Mouse (Mus musculus) stomach, postnatal 0 days (tissue): ENCODE data around the gene Ankrd33b. TPM values are rescaled to one million over a fixed set of nuclear protein-coding genes. Genes with fewer than 3 reads are reported as not detected.

Source experiments
- ATAC-seq: fragments of 200-750 bp; cut with Nextera tagmentation; 2 replicates; pipeline ENCODE4 v1.8.0; 2017; ENCODE audit not compliant: low FRiP score, low TSS enrichment
- DNase-seq: peaks from one replicate; pipeline ENCODE4 v3.0.0-alpha.2; 2016; ENCODE audit warnings: low spot score
- H3K27ac ChIP-seq: fragments of 300-500 bp; sonication (generic); replicated peaks from 2 replicates; pipeline ENCODE4 v1.5.1; 2014; ENCODE audit warnings: mild to moderate bottlenecking, control low read depth
- H3K27me3 ChIP-seq: fragments of 300-500 bp; sonication (generic); 2 replicates; pipeline ENCODE4 v1.6.1; 2014; ENCODE audit warnings: low read length; ENCODE audit not compliant: control insufficient read depth, insufficient read depth
- H3K36me3 ChIP-seq: fragments of 300-500 bp; sonication (generic); 2 replicates; pipeline ENCODE4 v1.6.1; 2014; ENCODE audit warnings: low read length, mixed read lengths; ENCODE audit not compliant: control insufficient read depth, insufficient read depth
- H3K4me1 ChIP-seq: fragments of 300-500 bp; sonication (generic); replicated peaks from 2 replicates; pipeline ENCODE4 v1.6.1; 2014; ENCODE audit warnings: antibody characterized with exemption; ENCODE audit not compliant: control insufficient read depth, insufficient read depth
- H3K4me2 ChIP-seq: fragments of 300-500 bp; sonication (generic); replicated peaks from 2 replicates; pipeline ENCODE4 v1.6.1; 2014; ENCODE audit warnings: low read depth, mild to moderate bottlenecking, control low read depth, moderate library complexity
- H3K4me3 ChIP-seq: fragments of 300-500 bp; sonication (generic); 2 replicates; pipeline ENCODE4 v1.5.1; 2014; ENCODE audit warnings: low read depth, low read length, control low read depth
- H3K9ac ChIP-seq: fragments of 300-500 bp; sonication (generic); 2 replicates; pipeline ENCODE4 v1.6.1; 2014; ENCODE audit warnings: mild to moderate bottlenecking, low read length, control low read depth, mixed read lengths
- H3K9me3 ChIP-seq: fragments of 300-500 bp; sonication (generic); 2 replicates; pipeline ENCODE4 v1.6.1; 2016; ENCODE audit warnings: low read length; ENCODE audit not compliant: control insufficient read depth
- CTCF ChIP-seq: IDR thresholded peaks from 2 replicates; pipeline ENCODE4 v1.5.1; 2016; ENCODE audit warnings: antibody characterized with exemption, low read depth, mild to moderate bottlenecking, moderate library complexity
- EP300 ChIP-seq: optimal IDR thresholded peaks from 2 replicates; pipeline ENCODE3; 2016; ENCODE audit warnings: antibody characterized with exemption
- WGBS: fragments of 180-500 bp; shearing (Covaris S2); extraction: QIAGEN DNeasy Blood & Tissue Kit; methylation state at CpG from one replicate; pipeline ENCODE4 v1.1.7; 2014; 5-methylcytosine and 5-hydroxymethylcytosine counted together
- polyA plus RNA-seq: library from polyadenylated mRNA; unstranded; fragments of >200 nt; fragmentation: Nextera tagmentation; extraction: Ambion mirVana; gene quantifications from 2 replicates; pipeline ENCODE4 v1.2.1, GENCODE M21; 2015

Ankrd33b gene
- polyA plus RNA-seq, 1 experiment from 2014 or later: 0.41 TPM

DNA sequence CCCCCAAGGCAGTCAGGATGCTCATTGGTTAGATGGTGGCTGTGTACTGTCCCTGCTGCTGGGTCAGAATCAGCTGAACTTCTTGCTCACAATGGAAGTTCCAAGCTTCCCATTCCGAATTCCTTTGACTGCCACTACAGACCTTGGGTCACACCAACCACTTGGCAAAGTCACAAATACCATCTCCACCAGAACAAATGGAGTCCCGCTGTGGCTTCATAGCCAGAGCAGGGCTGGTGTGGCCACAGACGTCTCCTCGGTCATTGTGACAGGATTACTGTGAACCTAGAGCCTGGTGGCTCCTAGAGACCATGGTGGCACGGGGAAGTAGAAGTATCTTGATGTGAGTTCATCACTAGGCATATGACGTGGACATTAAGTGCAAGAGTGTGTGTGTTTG, 99.4 kb downstream of the Ankrd33b start:
- Histone ChIP-seq H3K27me3 (no peaks in the 10 kb centered on the region), H3K9ac (no peak overlapping the region), H3K4me1 (no peaks in the 10 kb centered on the region), H3K9me3 (no peaks in the 10 kb centered on the region), H3K4me3 (no peak overlapping the region), H3K27ac (no peak overlapping the region), H3K4me2 (no peak overlapping the region), H3K36me3 (no peaks in the 10 kb centered on the region; the same call in 1 of the 2 replicates)
- WGBS: 91% methylated on average over 6 of the region's 6 CpGs
- DNase-seq: no peak
- no peak for ATAC-seq
- TF ChIP-seq CTCF: no peak
- TF ChIP-seq EP300: no peak

DNA sequence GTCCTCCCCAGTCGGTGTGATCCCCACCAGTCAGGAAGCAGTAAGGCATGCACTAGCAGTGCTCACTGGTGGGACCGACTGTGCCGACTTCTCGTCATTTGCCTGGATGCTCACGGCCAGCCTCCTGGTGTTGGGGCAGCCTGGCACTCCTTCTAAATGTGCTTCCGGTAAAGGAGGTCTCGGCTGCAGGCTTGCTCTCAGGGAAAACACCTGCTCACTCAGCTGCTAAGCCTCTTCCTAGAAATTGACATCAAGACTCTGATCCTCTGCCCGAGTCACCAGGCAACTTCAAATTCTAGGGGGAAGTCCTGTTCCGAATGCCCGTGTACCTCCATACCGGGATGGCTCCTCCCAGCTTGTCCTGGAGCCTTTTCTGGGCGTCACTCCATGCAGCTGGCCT, 101.7 kb downstream of the Ankrd33b start:
- TF ChIP-seq EP300 (no peak), CTCF (no peak)
- Histone ChIP-seq H3K4me1 (no peaks in the 10 kb centered on the region), H3K9me3 (no peaks in the 10 kb centered on the region), H3K27me3 (no peaks in the 10 kb centered on the region), H3K4me3 (no peak overlapping the region), H3K27ac (no peak overlapping the region), H3K9ac (no peak overlapping the region), H3K36me3 (no peaks in the 10 kb centered on the region), H3K4me2 (no peak overlapping the region)
- DNase-seq (no peak), ATAC-seq (no peak)
- WGBS: 94% methylated on average over 12 of the region's 12 CpGs

DNA sequence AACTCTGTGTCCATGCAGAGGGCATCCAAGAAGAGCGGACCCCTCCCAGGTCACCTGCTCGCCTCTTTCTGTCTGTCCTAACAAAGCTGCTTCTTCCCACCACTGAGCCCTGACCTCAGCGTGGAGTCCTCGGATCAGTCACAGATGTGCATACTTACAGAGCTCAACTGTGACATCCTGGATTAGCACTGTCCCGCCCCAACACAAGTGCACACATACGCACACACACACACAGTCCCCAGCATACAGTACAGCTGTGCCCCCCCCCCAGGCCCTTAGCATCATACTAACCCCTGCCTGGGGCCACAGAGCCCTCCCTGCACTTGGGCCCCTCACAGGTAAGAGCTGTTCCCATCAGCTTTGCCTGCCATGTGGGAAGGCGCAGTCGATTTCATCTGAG, 102.1 kb downstream of the Ankrd33b start:
- TF ChIP-seq CTCF (no peak), EP300 (no peak)
- ATAC-seq: 0 out of 2 replicates have a peak, but pooled peaks have one; percentile 16
- WGBS: 87% methylated on average over 8 of the region's 8 CpGs

DNA sequence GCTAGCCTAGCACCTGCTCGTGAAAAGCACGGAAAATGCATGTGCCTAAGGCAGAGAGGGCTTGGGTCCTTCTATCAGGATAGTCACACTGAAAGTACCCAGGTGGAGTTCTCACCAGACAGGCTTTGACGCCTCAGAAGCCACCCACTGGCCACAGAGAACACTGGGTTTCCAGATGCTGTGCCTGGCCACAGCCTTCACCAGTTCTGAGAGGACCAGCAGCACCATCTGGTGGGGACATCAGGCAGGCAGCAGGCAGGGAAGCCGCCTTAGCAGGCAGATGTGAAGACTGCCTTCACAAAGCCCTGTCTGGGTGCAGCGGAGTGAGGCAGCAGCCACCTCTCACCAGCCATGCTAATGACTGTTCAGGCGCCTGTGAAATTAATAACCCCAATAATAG, 102.7 kb downstream of the Ankrd33b start:
- WGBS: 39% methylated on average over 6 of the region's 6 CpGs
- Histone ChIP-seq H3K36me3 (no peaks in the 10 kb centered on the region), H3K4me2 (no peak overlapping the region), H3K9me3 (no peaks in the 10 kb centered on the region), H3K4me1 (no peaks in the 10 kb centered on the region), H3K27ac (no peak overlapping the region), H3K27me3 (no peaks in the 10 kb centered on the region), H3K9ac (no peak overlapping the region), H3K4me3 (no peak overlapping the region)
- DNase-seq (peak; percentile 80), ATAC-seq (peak; percentile 80)
- TF ChIP-seq CTCF (peak; percentile 96), EP300 (no peak)

More for the DNA sequence above, 102.1 kb downstream of the Ankrd33b start:
- H3K4me3 ChIP-seq: no peak overlapping the region
- H3K9me3 ChIP-seq: no peaks in the 10 kb centered on the region
- H3K27ac ChIP-seq: no peak overlapping the region
- H3K36me3 ChIP-seq: no peaks in the 10 kb centered on the region
- H3K4me2 ChIP-seq: no peak overlapping the region
- no peak for DNase-seq
- H3K4me1 ChIP-seq: no peaks in the 10 kb centered on the region
- no peak overlapping the region for H3K9ac ChIP-seq
- no peaks in the 10 kb centered on the region for H3K27me3 ChIP-seq

GRCm38 (mm10) chr15:31262361-31262760, 105.2 kb downstream of the Ankrd33b start:
- no peak overlapping the region for H3K9ac ChIP-seq
- no peaks in the 10 kb centered on the region for H3K27me3 ChIP-seq
- H3K27ac ChIP-seq: no peak overlapping the region
- H3K4me3 ChIP-seq: no peak overlapping the region
- WGBS: 76% methylated on average over 9 of the region's 9 CpGs
- TF ChIP-seq CTCF (no peak), EP300 (no peak)
- H3K4me2 ChIP-seq: no peak overlapping the region
- ATAC-seq: no peak
- H3K9me3 ChIP-seq: no peaks in the 10 kb centered on the region
- no peak for DNase-seq
- H3K36me3 ChIP-seq: no peaks in the 10 kb centered on the region
- no peaks in the 10 kb centered on the region for H3K4me1 ChIP-seq

- no peak for ATAC-seq
- TF ChIP-seq EP300 (no peak), CTCF (no peak)
- H3K36me3 ChIP-seq: no peaks in the 10 kb centered on the region
Measured at GRCm38 (mm10) chr15:31261094-31261493, 106.4 kb downstream of the Ankrd33b start.

More at GRCm38 (mm10) chr15:31261094-31261493, 106.4 kb downstream of the Ankrd33b start:
- Histone ChIP-seq H3K27me3 (no peaks in the 10 kb centered on the region), H3K27ac (no peak overlapping the region), H3K9ac (no peak overlapping the region), H3K4me3 (no peak overlapping the region), H3K4me2 (no peak overlapping the region), H3K9me3 (no peaks in the 10 kb centered on the region), H3K4me1 (no peaks in the 10 kb centered on the region)
- no peak for DNase-seq
- 70% methylated on average over 10 of the region's 10 CpGs for WGBS
